Mouse (Mus musculus): ENCODE measurements around the gene Olfr739. TPM values are rescaled to one million over a fixed set of nuclear protein-coding genes. Genes with fewer than 3 reads are reported as not detected.

The Olfr739 gene
- not detected in 2 replicates for total RNA-seq (2014; fragmentation: Nextera tagmentation)
- 0.05 and 0.17 TPM in 2 replicates for total RNA-seq (2017)
- polyA plus RNA-seq (2012), result not detected in 2 replicates

DNA sequence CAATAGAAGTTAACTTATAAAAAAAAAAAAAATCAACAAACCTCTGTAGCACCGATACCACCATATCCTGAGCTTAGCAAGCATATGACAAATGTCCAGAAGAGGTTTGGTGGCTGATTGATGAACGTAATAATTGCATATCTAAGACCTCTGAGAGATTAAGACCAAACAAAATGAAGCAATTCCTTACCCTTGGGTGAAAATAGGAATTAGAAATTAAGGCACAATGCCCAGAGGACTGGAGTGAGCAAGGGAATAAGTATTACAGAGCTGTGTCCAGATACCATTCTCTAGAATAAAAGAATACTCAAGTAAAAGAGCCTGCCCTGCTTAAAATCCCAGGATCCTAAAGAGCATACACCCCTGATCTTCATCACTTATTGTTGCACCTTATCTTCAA, at the start of gene Olfr739:
Gene Olfr739, plus strand, starts transcription at position 301 of the 400 bp plus-strand sequence.
- Histone ChIP-seq H3K4me1 (ENCODE audit: insufficient read depth, low read depth, low read length) (no peaks in the 10 kb centered on the region), H3K36me3 (replicated peaks) (no peaks in the 10 kb centered on the region), H3K4me3 (ENCODE audit: low read depth, low read length) (no peak within 1 kb of the TSS), H3K9me3 (replicated peaks) (no peaks in the 10 kb centered on the region), H3K27me3 (ENCODE audit: insufficient read depth, low read length) (no peaks in the 10 kb centered on the region)
- no peak for TF ChIP-seq GATA1 (IDR thresholded peaks at IDR 0.05; ENCODE audit: borderline replicate concordance, low read length)
- no peak for TF ChIP-seq CTCF (IDR thresholded peaks at IDR 0.05; ENCODE audit: low read depth, low read length)
- no peak for TF ChIP-seq GATA2 (IDR thresholded peaks at IDR 0.05; ENCODE audit: borderline replicate concordance, low read depth, low read length)
- no peak for TF ChIP-seq POLR2AphosphoS5 (IDR thresholded peaks at IDR 0.05; ENCODE audit: insufficient replicate concordance, low read depth, low read length)
- TF ChIP-seq TAL1 (conservative IDR thresholded peaks at IDR 0.05; ENCODE audit: low read depth, low read length), result no peak
- ATAC-seq (ENCODE audit: extremely low read depth, insufficient number of reproducible peaks, low FRiP score, poor library complexity, severe bottlenecking) (no peak), DNase-seq (ENCODE audit: low spot score) (no peak)

DNA sequence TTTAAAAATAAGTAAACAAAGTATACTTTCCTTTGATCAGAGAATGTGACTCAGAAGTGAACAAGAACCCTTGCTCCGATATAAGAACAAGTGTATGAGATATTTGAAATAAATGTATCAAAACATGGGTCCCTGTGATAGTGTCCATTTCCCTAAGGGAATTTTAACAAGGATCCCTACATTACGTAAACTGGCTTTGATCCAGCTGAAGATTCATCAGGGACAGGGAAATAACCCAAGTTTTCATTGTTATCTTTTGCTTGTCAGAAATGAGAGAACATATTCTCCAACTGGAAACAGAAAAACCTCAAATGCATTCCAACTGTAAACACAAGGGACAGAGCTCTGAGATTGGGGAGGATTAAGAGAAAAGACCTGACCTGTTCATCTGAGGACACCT, 37.6 kb upstream of the Olfr739 start, which contains the start of gene Olfr736:
Gene Olfr736, plus strand, starts transcription at position 301 of the 400 bp plus-strand sequence.
- Histone ChIP-seq H3K4me3 (ENCODE audit: low read depth, low read length) (no peak within 1 kb of the TSS), H3K36me3 (replicated peaks) (no peaks in the 10 kb centered on the region), H3K4me1 (ENCODE audit: insufficient read depth, low read depth, low read length) (no peaks in the 10 kb centered on the region), H3K27me3 (ENCODE audit: insufficient read depth, low read length) (no peaks in the 10 kb centered on the region), H3K9me3 (replicated peaks) (no peaks in the 10 kb centered on the region)
- DNase-seq (ENCODE audit: low spot score) (no peak), ATAC-seq (ENCODE audit: extremely low read depth, insufficient number of reproducible peaks, low FRiP score, poor library complexity, severe bottlenecking) (no peak)
- no peak for TF ChIP-seq POLR2AphosphoS5 (IDR thresholded peaks at IDR 0.05; ENCODE audit: insufficient replicate concordance, low read depth, low read length)
- no peak for TF ChIP-seq GATA1 (IDR thresholded peaks at IDR 0.05; ENCODE audit: borderline replicate concordance, low read length)
- TF ChIP-seq CTCF (IDR thresholded peaks at IDR 0.05; ENCODE audit: low read depth, low read length), result no peak

DNA sequence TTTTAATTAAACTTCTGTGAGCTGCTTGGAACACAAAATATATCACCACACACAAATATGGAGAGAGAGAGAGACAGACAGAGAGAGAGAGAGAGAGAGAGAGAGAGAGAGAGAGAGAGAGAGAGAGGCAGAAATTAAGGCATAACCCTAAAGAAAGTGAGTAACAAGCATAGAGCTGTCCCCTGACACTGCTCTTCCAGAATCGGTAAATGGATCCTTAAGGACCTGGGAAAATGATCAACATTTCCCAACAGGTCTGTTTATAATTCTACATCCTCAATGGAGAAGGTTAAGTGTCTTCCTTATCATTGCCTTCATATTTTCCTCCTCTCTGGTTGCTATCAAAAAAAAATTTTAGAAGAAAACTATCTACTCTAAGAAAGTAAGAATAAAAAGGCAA, 11.2 kb upstream of the Olfr739 start, which contains the start of gene Olfr738:
Gene Olfr738, plus strand, starts transcription at position 301 of the 400 bp plus-strand sequence.
- ATAC-seq (ENCODE audit: extremely low read depth, insufficient number of reproducible peaks, low FRiP score, poor library complexity, severe bottlenecking), result no peak
- no peak within 1 kb of the TSS for H3K4me3 ChIP-seq (ENCODE audit: low read depth, low read length)
- H3K36me3 ChIP-seq (replicated peaks), result no peaks in the 10 kb centered on the region
- no peaks in the 10 kb centered on the region for H3K9me3 ChIP-seq (replicated peaks)
- no peaks in the 10 kb centered on the region for H3K4me1 ChIP-seq (ENCODE audit: insufficient read depth, low read depth, low read length)
- H3K27me3 ChIP-seq (ENCODE audit: insufficient read depth, low read length), result no peaks in the 10 kb centered on the region
- no peak for DNase-seq (ENCODE audit: low spot score)
- no peak for TF ChIP-seq TAL1 (conservative IDR thresholded peaks at IDR 0.05; ENCODE audit: low read depth, low read length)
- no peak for TF ChIP-seq GATA1 (IDR thresholded peaks at IDR 0.05; ENCODE audit: borderline replicate concordance, low read length)
- TF ChIP-seq GATA2 (IDR thresholded peaks at IDR 0.05; ENCODE audit: borderline replicate concordance, low read depth, low read length), result no peak
- no peak for TF ChIP-seq CTCF (IDR thresholded peaks at IDR 0.05; ENCODE audit: low read depth, low read length)
- no peak for TF ChIP-seq POLR2AphosphoS5 (IDR thresholded peaks at IDR 0.05; ENCODE audit: insufficient replicate concordance, low read depth, low read length)

DNA sequence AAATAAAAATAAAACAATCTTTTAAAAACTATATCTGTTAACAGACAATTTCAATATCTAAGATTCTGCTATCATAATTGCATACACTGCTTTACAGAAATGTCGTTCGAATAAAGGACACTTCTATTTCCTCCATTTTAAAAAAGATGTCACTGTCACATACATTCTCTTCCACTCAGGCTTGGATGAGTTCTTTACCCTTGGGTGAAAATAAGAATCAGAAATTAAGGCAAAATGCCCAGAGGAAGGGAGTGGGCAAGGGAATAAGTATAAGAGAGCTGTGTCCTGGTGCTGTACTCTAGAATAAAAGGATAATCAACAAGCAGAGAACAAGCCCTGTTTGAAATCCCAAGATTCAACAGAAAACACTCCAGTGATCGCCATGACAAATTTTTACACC, 26.8 kb downstream of the Olfr739 start, which contains the start of gene Olfr740:
Gene Olfr740, plus strand, starts transcription at position 301 of the 400 bp plus-strand sequence.
- Histone ChIP-seq H3K4me1 (ENCODE audit: insufficient read depth, low read depth, low read length) (no peaks in the 10 kb centered on the region), H3K4me3 (ENCODE audit: low read depth, low read length) (no peak within 1 kb of the TSS), H3K36me3 (replicated peaks) (no peaks in the 10 kb centered on the region), H3K9me3 (replicated peaks) (no peaks in the 10 kb centered on the region), H3K27me3 (ENCODE audit: insufficient read depth, low read length) (no peaks in the 10 kb centered on the region)
- DNase-seq (ENCODE audit: low spot score), result no peak
- TF ChIP-seq TAL1 (conservative IDR thresholded peaks at IDR 0.05; ENCODE audit: low read depth, low read length), result no peak
- TF ChIP-seq CTCF (IDR thresholded peaks at IDR 0.05; ENCODE audit: low read depth, low read length), result no peak
- no peak for TF ChIP-seq POLR2AphosphoS5 (IDR thresholded peaks at IDR 0.05; ENCODE audit: insufficient replicate concordance, low read depth, low read length)
- no peak for TF ChIP-seq GATA1 (IDR thresholded peaks at IDR 0.05; ENCODE audit: borderline replicate concordance, low read length)
- no peak for TF ChIP-seq GATA2 (IDR thresholded peaks at IDR 0.05; ENCODE audit: borderline replicate concordance, low read depth, low read length)
- ATAC-seq (ENCODE audit: extremely low read depth, insufficient number of reproducible peaks, low FRiP score, poor library complexity, severe bottlenecking), result no peak

DNA sequence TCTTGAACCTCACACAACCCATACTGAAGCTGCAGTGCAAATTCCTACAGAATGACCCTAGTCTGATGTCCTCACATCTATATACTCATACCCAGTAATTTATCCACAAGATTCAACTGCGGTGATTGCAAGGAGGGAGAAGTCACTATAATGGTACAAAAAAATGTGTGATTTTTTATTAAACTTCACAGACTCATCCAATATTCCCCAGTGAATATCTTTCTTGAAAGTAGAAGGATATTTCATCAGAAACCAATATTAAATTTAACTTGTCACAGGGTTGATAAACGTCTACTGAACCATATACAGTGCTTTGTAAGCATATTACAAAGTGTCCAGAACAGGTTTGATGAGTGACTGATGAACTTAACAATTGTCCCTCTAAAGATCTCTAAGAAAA, 54.0 kb downstream of the Olfr739 start, which contains the start of gene Olfr741:
Gene Olfr741, plus strand, starts transcription at position 301 of the 400 bp plus-strand sequence.
- H3K36me3 ChIP-seq (replicated peaks), result no peaks in the 10 kb centered on the region
- H3K9me3 ChIP-seq (replicated peaks), result no peaks in the 10 kb centered on the region
- TF ChIP-seq GATA2 (IDR thresholded peaks at IDR 0.05; ENCODE audit: borderline replicate concordance, low read depth, low read length) (no peak), TAL1 (conservative IDR thresholded peaks at IDR 0.05; ENCODE audit: low read depth, low read length) (no peak), CTCF (IDR thresholded peaks at IDR 0.05; ENCODE audit: low read depth, low read length) (no peak), POLR2AphosphoS5 (IDR thresholded peaks at IDR 0.05; ENCODE audit: insufficient replicate concordance, low read depth, low read length) (no peak), GATA1 (IDR thresholded peaks at IDR 0.05; ENCODE audit: borderline replicate concordance, low read length) (no peak)
- DNase-seq (ENCODE audit: low spot score), result no peak
- no peak for ATAC-seq (ENCODE audit: extremely low read depth, insufficient number of reproducible peaks, low FRiP score, poor library complexity, severe bottlenecking)
- H3K4me1 ChIP-seq (ENCODE audit: insufficient read depth, low read depth, low read length), result no peaks in the 10 kb centered on the region
- H3K4me3 ChIP-seq (ENCODE audit: low read depth, low read length), result no peak within 1 kb of the TSS
- H3K27me3 ChIP-seq (ENCODE audit: insufficient read depth, low read length), result no peaks in the 10 kb centered on the region

Other genes with a start within 250 kb of the Olfr739 start
- not detected in 2 replicates for gene Olfr730, start 230.4 kb upstream of the Olfr739 start, total RNA-seq (2014; fragmentation: Nextera tagmentation)
- gene Olfr730, start 230.4 kb upstream of the Olfr739 start, total RNA-seq (2017), result 0.22 and 0.41 TPM in 2 replicates
- gene Olfr730, start 230.4 kb upstream of the Olfr739 start, polyA plus RNA-seq (2012), result not detected in 2 replicates
- gene Olfr731, start 176.8 kb upstream of the Olfr739 start, total RNA-seq (2014; fragmentation: Nextera tagmentation), result not detected in 2 replicates
- gene Olfr731, start 176.8 kb upstream of the Olfr739 start, total RNA-seq (2017), result under 0.01 and 0.22 TPM in 2 replicates
- gene Olfr731, start 176.8 kb upstream of the Olfr739 start, polyA plus RNA-seq (2012), result not detected in 2 replicates
- not detected in 2 replicates for gene Olfr732, start 134.4 kb upstream of the Olfr739 start, total RNA-seq (2014; fragmentation: Nextera tagmentation)
- gene Olfr732, start 134.4 kb upstream of the Olfr739 start, total RNA-seq (2017), result 0.11 TPM in 1 of 2 replicates, not detected in the other
- gene Olfr732, start 134.4 kb upstream of the Olfr739 start, polyA plus RNA-seq (2012), result not detected in 2 replicates
- not detected in 2 replicates for gene Olfr733, start 117.1 kb upstream of the Olfr739 start, total RNA-seq (2014; fragmentation: Nextera tagmentation)
- gene Olfr733, start 117.1 kb upstream of the Olfr739 start, total RNA-seq (2017), result 0.16 TPM in 1 of 2 replicates, not detected in the other
- not detected in 2 replicates for gene Olfr733, start 117.1 kb upstream of the Olfr739 start, polyA plus RNA-seq (2012)
- not detected in 2 replicates for gene Olfr734, start 91.9 kb upstream of the Olfr739 start, total RNA-seq (2014; fragmentation: Nextera tagmentation)
- gene Olfr734, start 91.9 kb upstream of the Olfr739 start, total RNA-seq (2017), result 0.06 and 0.16 TPM in 2 replicates
- not detected in 2 replicates for gene Olfr734, start 91.9 kb upstream of the Olfr739 start, polyA plus RNA-seq (2012)
- not detected in 2 replicates for gene Olfr735, start 69.8 kb upstream of the Olfr739 start, total RNA-seq (2014; fragmentation: Nextera tagmentation)
- gene Olfr735, start 69.8 kb upstream of the Olfr739 start, total RNA-seq (2017), result 0.44 TPM in 1 of 2 replicates, not detected in the other
- not detected in 2 replicates for gene Olfr735, start 69.8 kb upstream of the Olfr739 start, polyA plus RNA-seq (2012)
- not detected in 2 replicates for gene Tlr11, start 60.7 kb upstream of the Olfr739 start, total RNA-seq (2014; fragmentation: Nextera tagmentation)
- gene Tlr11, start 60.7 kb upstream of the Olfr739 start, total RNA-seq (2017), result 0.11 TPM in 1 of 2 replicates, not detected in the other
- gene Tlr11, start 60.7 kb upstream of the Olfr739 start, polyA plus RNA-seq (2012), result not detected in 2 replicates
- not detected in 2 replicates for gene Olfr736, start 37.5 kb upstream of the Olfr739 start, total RNA-seq (2014; fragmentation: Nextera tagmentation)
- gene Olfr736, start 37.5 kb upstream of the Olfr739 start, total RNA-seq (2017), result 0.11 TPM in 1 of 2 replicates, not detected in the other
- gene Olfr736, start 37.5 kb upstream of the Olfr739 start, polyA plus RNA-seq (2012), result not detected in 2 replicates
- gene Olfr738, start 11.1 kb upstream of the Olfr739 start, total RNA-seq (2014; fragmentation: Nextera tagmentation), result not detected in 2 replicates
- not detected in 2 replicates for gene Olfr738, start 11.1 kb upstream of the Olfr739 start, total RNA-seq (2017)
- gene Olfr738, start 11.1 kb upstream of the Olfr739 start, polyA plus RNA-seq (2012), result not detected in 2 replicates
- gene Olfr740, start 26.9 kb downstream of the Olfr739 start, total RNA-seq (2014; fragmentation: Nextera tagmentation), result not detected in 2 replicates
- gene Olfr740, start 26.9 kb downstream of the Olfr739 start, total RNA-seq (2017), result 0.06 and 0.11 TPM in 2 replicates
- not detected in 2 replicates for gene Olfr740, start 26.9 kb downstream of the Olfr739 start, polyA plus RNA-seq (2012)
- gene Olfr741, start 54.1 kb downstream of the Olfr739 start, total RNA-seq (2014; fragmentation: Nextera tagmentation), result not detected in 2 replicates
- 0.16 TPM in 1 of 2 replicates, not detected in the other for gene Olfr741, start 54.1 kb downstream of the Olfr739 start, total RNA-seq (2017)
- gene Olfr741, start 54.1 kb downstream of the Olfr739 start, polyA plus RNA-seq (2012), result not detected in 2 replicates
- not detected in 2 replicates for gene Olfr742, start 85.0 kb downstream of the Olfr739 start, total RNA-seq (2014; fragmentation: Nextera tagmentation)
- 0.11 TPM in 1 of 2 replicates, not detected in the other for gene Olfr742, start 85.0 kb downstream of the Olfr739 start, total RNA-seq (2017)
- gene Olfr742, start 85.0 kb downstream of the Olfr739 start, polyA plus RNA-seq (2012), result not detected in 2 replicates
- not detected in 2 replicates for gene Olfr743, start 103.2 kb downstream of the Olfr739 start, total RNA-seq (2014; fragmentation: Nextera tagmentation)
- gene Olfr743, start 103.2 kb downstream of the Olfr739 start, total RNA-seq (2017), result 0.22 and 0.23 TPM in 2 replicates
- not detected in 2 replicates for gene Olfr743, start 103.2 kb downstream of the Olfr739 start, polyA plus RNA-seq (2012)
- gene Olfr744, start 196.3 kb downstream of the Olfr739 start, total RNA-seq (2014; fragmentation: Nextera tagmentation), result not detected in 2 replicates
- 0.11 TPM in 1 of 2 replicates, not detected in the other for gene Olfr744, start 196.3 kb downstream of the Olfr739 start, total RNA-seq (2017)
- gene Olfr744, start 196.3 kb downstream of the Olfr739 start, polyA plus RNA-seq (2012), result not detected in 2 replicates
- not detected in 2 replicates for gene Olfr745, start 220.8 kb downstream of the Olfr739 start, total RNA-seq (2014; fragmentation: Nextera tagmentation)
- gene Olfr745, start 220.8 kb downstream of the Olfr739 start, total RNA-seq (2017), result 0.27 TPM in 1 of 2 replicates, not detected in the other
- gene Olfr745, start 220.8 kb downstream of the Olfr739 start, polyA plus RNA-seq (2012), result not detected in 2 replicates
- gene Olfr746, start 228.5 kb downstream of the Olfr739 start, total RNA-seq (2014; fragmentation: Nextera tagmentation), result not detected in 2 replicates
- gene Olfr746, start 228.5 kb downstream of the Olfr739 start, total RNA-seq (2017), result 0.22 TPM in 1 of 2 replicates, not detected in the other
- not detected in 2 replicates for gene Olfr746, start 228.5 kb downstream of the Olfr739 start, polyA plus RNA-seq (2012)

Data from G1E (cell line).